Mouse (Mus musculus) liver, embryonic 13.5 days (tissue): ENCODE results near the gene Slc44a5. TPM values are rescaled to one million over a fixed set of nuclear protein-coding genes. Genes with fewer than 3 reads are reported as not detected.
"Not testable (repeated sequence)": the region's sequence is repeated elsewhere in the genome, so short reads cannot be mapped to it uniquely, and the experiment has no call there.

Experiments used
- ATAC-seq: fragments of 200-750 bp; cut with Nextera tagmentation; 2 replicates; pipeline ENCODE4 v1.8.0; 2017; ENCODE audit warnings: low read depth, mild to moderate bottlenecking, moderate number of reproducible peaks, moderate library complexity
- DNase-seq: peaks from one replicate; pipeline ENCODE4 v3.0.0; 2022
- H3K27ac ChIP-seq: fragments of 300-500 bp; sonication (generic); 2 replicates; pipeline ENCODE4 v1.5.1; 2015; ENCODE audit warnings: moderate library complexity, mild to moderate bottlenecking, inconsistent platforms
- H3K27me3 ChIP-seq: fragments of 300-500 bp; sonication (generic); 2 replicates; pipeline ENCODE4 v1.6.1; 2015; ENCODE audit warnings: mild to moderate bottlenecking, inconsistent platforms
- H3K36me3 ChIP-seq: fragments of 300-500 bp; sonication (generic); 2 replicates; pipeline ENCODE4 v1.6.1; 2015; ENCODE audit warnings: mild to moderate bottlenecking, inconsistent platforms
- H3K4me1 ChIP-seq: fragments of 300-500 bp; sonication (generic); replicated peaks from 2 replicates; pipeline ENCODE4 v1.6.1; 2015; ENCODE audit warnings: inconsistent platforms
- H3K4me2 ChIP-seq: fragments of 300-500 bp; sonication (generic); 2 replicates; pipeline ENCODE4 v1.6.1; 2015; ENCODE audit warnings: inconsistent platforms, mild to moderate bottlenecking, moderate library complexity
- H3K4me3 ChIP-seq: fragments of 300-500 bp; sonication (generic); replicated peaks from 2 replicates; pipeline ENCODE4 v1.5.1; 2015; ENCODE audit warnings: mild to moderate bottlenecking, inconsistent platforms
- H3K9ac ChIP-seq: fragments of 300-500 bp; sonication (generic); 2 replicates; pipeline ENCODE4 v1.6.1; 2015; ENCODE audit warnings: mild to moderate bottlenecking, inconsistent platforms
- H3K9me3 ChIP-seq: fragments of 300-500 bp; sonication (generic); replicated peaks from 2 replicates; pipeline ENCODE4 v1.6.1; 2016; ENCODE audit warnings: inconsistent platforms
- WGBS: fragments of 180-500 bp; shearing (Covaris S2); methylation state at CpG from one replicate; pipeline ENCODE4 v1.1.7; 2015; ENCODE audit not compliant: insufficient replicate concordance; 5-methylcytosine and 5-hydroxymethylcytosine counted together
- polyA plus RNA-seq: library from polyadenylated mRNA; unstranded; fragments of >200 nt; fragmentation: Nextera tagmentation; extraction: Ambion mirVana; gene quantifications from 2 replicates; pipeline ENCODE4 v1.2.1, GENCODE M21; 2015

Slc44a5 gene
- polyA plus RNA-seq, 1 experiment from 2014 or later, result 0.24 TPM

DNA sequence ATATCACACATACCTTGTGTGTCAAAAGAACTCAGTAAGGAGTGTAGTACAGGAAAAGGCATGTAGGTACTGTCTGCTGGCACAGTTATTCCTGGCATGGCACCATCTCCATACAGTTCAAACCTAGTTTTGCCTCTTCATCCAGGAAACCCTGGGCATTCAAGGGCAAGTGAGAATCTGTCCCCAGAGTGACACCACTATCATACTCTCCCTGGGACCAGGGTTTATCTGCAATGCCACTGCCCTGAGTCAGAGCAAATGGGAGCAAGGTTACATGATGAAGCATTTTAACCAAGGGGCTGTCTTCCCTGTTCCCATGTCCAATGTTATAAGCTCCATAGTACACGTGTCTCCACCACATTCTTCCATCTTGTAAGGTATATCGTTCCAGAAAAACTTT, 278.2 kb downstream of the Slc44a5 start:
- Histone ChIP-seq H3K4me2 (no peak overlapping the region), H3K4me1 (no peaks in the 10 kb centered on the region), H3K27me3 (no peaks in the 10 kb centered on the region), H3K9me3 (no peaks in the 10 kb centered on the region), H3K9ac (no peak overlapping the region), H3K27ac (no peak overlapping the region), H3K36me3 (no peaks in the 10 kb centered on the region), H3K4me3 (no peak overlapping the region)
- DNase-seq (no peak), ATAC-seq (no peak)
- 68% methylated on average over 2 of the region's 2 CpGs for WGBS

DNA sequence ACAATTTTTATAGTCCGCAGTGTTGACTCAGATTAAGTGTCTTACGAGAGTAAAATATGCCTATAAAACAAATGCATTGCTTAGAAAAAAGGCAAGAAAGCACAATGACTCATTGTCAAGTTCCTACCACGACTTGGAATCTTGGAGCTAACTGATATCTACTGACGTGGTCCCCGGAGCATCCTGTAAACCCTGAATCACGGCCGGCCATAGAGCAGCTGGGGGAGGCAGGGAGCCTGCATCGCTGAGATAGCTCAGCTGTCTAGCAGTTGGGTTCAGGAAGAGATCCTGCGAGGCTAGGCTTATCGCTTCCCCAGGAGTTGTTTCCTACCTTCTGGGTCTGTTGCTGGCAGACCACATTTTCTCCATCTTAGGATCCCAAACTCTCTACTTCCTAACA, 279.0 kb downstream of the Slc44a5 start:
- Histone ChIP-seq H3K27ac (no peak overlapping the region), H3K9ac (no peak overlapping the region), H3K4me1 (no peaks in the 10 kb centered on the region), H3K36me3 (no peaks in the 10 kb centered on the region), H3K4me3 (no peak overlapping the region), H3K9me3 (no peaks in the 10 kb centered on the region), H3K4me2 (no peak overlapping the region), H3K27me3 (no peaks in the 10 kb centered on the region)
- 25% methylated on average over 10 of the region's 10 CpGs for WGBS
- DNase-seq (no peak), ATAC-seq (no peak)

DNA sequence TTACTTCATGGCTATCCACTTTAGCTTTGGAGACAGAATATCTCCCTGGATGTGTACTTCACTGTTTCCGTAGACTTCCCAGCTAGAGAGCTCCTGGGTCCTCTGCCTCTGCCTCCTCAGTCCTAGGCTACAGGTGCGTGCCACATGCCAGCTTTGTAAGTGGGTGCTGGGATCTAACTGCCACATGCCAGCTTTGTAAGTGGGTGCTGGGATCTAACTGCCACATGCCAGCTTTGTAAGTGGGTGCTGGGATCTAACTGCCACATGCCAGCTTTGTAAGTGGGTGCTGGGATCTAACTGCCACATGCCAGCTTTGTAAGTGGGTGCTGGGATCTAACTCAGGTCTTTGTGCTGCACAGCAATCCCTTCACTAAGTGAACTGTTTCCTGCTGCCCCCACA, 281.0 kb downstream of the Slc44a5 start:
- not testable (repeated sequence) for H3K27ac ChIP-seq, DNase-seq, H3K4me1 ChIP-seq, H3K9me3 ChIP-seq, ATAC-seq, H3K4me2 ChIP-seq, H3K36me3 ChIP-seq, H3K27me3 ChIP-seq, H3K4me3 ChIP-seq, H3K9ac ChIP-seq
- 74% methylated on average over 2 of the region's 2 CpGs for WGBS

DNA sequence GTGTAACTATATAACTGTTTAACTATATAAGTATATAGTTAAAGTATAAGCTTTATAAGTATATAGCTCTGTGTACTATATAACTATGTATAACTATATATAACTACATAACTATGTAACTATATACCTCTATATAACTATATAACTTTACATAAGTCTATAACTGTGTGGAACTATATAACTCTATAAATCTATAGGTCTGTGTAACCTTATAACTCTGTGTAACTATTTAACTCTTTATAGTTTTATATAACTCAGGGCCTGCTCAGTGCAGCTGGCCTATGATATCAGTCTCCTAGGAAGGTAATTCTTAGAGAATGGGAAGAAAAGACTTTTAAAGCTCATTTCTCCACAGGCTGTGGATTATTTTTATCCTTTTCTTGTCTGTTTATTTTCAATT, 284.1 kb downstream of the Slc44a5 start:
- H3K4me3 ChIP-seq, result no peak overlapping the region
- no peak for DNase-seq
- no peak overlapping the region for H3K9ac ChIP-seq
- no peaks in the 10 kb centered on the region for H3K27me3 ChIP-seq
- H3K36me3 ChIP-seq, result no peaks in the 10 kb centered on the region
- ATAC-seq, result no peak
- H3K27ac ChIP-seq, result no peak overlapping the region
- no peaks in the 10 kb centered on the region for H3K9me3 ChIP-seq
- H3K4me1 ChIP-seq, result no peaks in the 10 kb centered on the region
- no peak overlapping the region for H3K4me2 ChIP-seq

- Histone ChIP-seq H3K4me3 (no peak overlapping the region), H3K9ac (no peak overlapping the region), H3K27ac (no peak overlapping the region), H3K4me2 (no peak overlapping the region), H3K9me3 (no peaks in the 10 kb centered on the region), H3K4me1 (no peaks in the 10 kb centered on the region), H3K27me3 (no peaks in the 10 kb centered on the region), H3K36me3 (no peaks in the 10 kb centered on the region)
- no peak for DNase-seq
- no peak for ATAC-seq
- 61% methylated on average over 9 of the region's 9 CpGs for WGBS
Measured at GRCm38 (mm10) chr3:154268313-154268712, 295.1 kb downstream of the Slc44a5 start.

- ATAC-seq (no peak), DNase-seq (peak; percentile 15)
- H3K9ac ChIP-seq, result no peak overlapping the region
- 16% methylated on average over 19 of the region's 19 CpGs for WGBS
- H3K4me1 ChIP-seq, result no peaks in the 10 kb centered on the region
- peak overlapping the region; percentile 34; the same call in 1 of the 2 replicates for H3K4me2 ChIP-seq
- H3K9me3 ChIP-seq, result no peaks in the 10 kb centered on the region
- H3K36me3 ChIP-seq, result no peaks in the 10 kb centered on the region
- H3K4me3 ChIP-seq, result no peak overlapping the region
- H3K27me3 ChIP-seq, result no peaks in the 10 kb centered on the region
- H3K27ac ChIP-seq, result no peak overlapping the region
Measured at GRCm38 (mm10) chr3:154269757-154270366, 296.6 kb downstream of the Slc44a5 start.

DNA sequence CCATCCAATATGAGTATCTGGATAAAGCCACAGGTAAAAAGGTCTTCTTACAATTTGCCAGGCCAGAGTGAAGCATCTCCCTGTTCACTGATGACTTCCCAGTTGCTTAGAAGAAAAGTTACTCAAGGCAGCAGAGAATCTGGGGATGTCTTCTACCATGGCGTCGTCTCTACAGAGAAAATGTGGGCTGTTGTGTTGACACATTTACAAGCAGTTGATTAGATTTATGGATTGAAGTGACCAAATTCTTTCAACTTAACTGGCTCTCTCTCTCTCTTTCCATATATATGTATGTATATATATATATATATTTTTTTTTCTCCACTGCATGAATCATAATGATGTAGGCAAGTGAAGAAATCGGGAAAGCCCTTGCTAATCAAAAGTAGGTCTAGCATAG, 301.4 kb downstream of the Slc44a5 start:
- ATAC-seq (no peak), DNase-seq (no peak)
- no peak overlapping the region for H3K27ac ChIP-seq
- no peak overlapping the region for H3K4me3 ChIP-seq
- no peak overlapping the region for H3K9ac ChIP-seq
- no peaks in the 10 kb centered on the region for H3K36me3 ChIP-seq
- H3K4me2 ChIP-seq, result no peak overlapping the region
- no peaks in the 10 kb centered on the region; the same call in 1 of the 2 replicates for H3K27me3 ChIP-seq
- no peaks in the 10 kb centered on the region for H3K4me1 ChIP-seq
- 75% methylated on average over 3 of the region's 3 CpGs for WGBS
- H3K9me3 ChIP-seq, result no peaks in the 10 kb centered on the region

GRCm38 (mm10) chr3:154284260-154284659, 311.0 kb downstream of the Slc44a5 start:
- ATAC-seq (no peak), DNase-seq (no peak)
- WGBS, result 63% methylated on average over 3 of the region's 3 CpGs
- Histone ChIP-seq H3K9ac (no peak overlapping the region), H3K27me3 (no peaks in the 10 kb centered on the region), H3K27ac (no peak overlapping the region), H3K4me3 (no peak overlapping the region), H3K36me3 (no peaks in the 10 kb centered on the region), H3K4me1 (no peaks in the 10 kb centered on the region), H3K9me3 (no peaks in the 10 kb centered on the region), H3K4me2 (no peak overlapping the region)

DNA sequence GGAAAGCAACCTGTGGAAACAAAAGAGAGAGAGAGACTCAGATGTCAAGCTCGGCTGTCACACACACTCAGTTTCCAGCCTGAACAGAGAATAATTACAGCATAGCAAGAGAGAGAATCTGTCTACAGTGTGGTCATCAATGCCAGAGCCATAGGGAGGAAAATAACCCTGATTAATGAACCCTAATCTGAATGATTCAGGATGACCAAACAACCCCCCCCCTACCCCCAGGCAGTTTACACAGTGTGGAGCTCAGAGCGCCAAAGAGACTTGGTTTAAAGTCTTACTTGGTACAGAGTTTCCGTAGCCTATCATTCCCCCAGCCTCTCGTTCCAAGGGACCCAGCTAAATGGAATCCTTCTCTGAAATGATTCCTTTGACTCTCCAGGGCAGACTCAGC, 312.1 kb downstream of the Slc44a5 start:
- 49% methylated on average over 4 of the region's 4 CpGs for WGBS
- no peak for ATAC-seq
- H3K4me1 ChIP-seq, result no peaks in the 10 kb centered on the region
- no peaks in the 10 kb centered on the region for H3K9me3 ChIP-seq
- no peak for DNase-seq
- H3K27me3 ChIP-seq, result no peaks in the 10 kb centered on the region
- H3K4me3 ChIP-seq, result no peak overlapping the region
- no peak overlapping the region for H3K9ac ChIP-seq
- no peaks in the 10 kb centered on the region for H3K36me3 ChIP-seq
- no peak overlapping the region for H3K4me2 ChIP-seq
- H3K27ac ChIP-seq, result no peak overlapping the region

DNA sequence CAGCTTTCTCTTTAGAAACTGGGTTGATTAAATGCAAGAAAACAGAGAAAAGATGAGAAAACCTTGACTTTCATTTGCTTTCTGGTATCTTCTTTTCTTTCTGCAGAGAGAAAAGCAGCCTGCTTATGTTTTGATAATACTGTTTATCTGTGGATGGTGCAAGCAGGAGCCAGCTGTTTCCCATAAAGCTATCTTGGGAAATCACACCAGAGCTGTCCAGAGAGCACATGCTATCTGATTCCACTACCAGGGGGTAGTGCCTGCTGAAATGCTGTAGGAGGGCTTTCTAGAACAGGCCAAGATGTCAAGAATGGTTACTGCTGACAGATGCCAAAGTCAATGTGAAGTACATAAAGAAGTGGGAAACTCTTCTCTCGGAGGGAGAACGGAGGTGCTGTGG, 314.0 kb downstream of the Slc44a5 start:
- Histone ChIP-seq H3K27ac (no peak overlapping the region), H3K36me3 (no peaks in the 10 kb centered on the region), H3K4me1 (no peaks in the 10 kb centered on the region), H3K4me2 (no peak overlapping the region), H3K27me3 (no peaks in the 10 kb centered on the region), H3K4me3 (no peak overlapping the region), H3K9me3 (no peaks in the 10 kb centered on the region), H3K9ac (no peak overlapping the region)
- ATAC-seq (no peak), DNase-seq (no peak)
- WGBS, result 72% methylated on average over 2 of the region's 2 CpGs

DNA sequence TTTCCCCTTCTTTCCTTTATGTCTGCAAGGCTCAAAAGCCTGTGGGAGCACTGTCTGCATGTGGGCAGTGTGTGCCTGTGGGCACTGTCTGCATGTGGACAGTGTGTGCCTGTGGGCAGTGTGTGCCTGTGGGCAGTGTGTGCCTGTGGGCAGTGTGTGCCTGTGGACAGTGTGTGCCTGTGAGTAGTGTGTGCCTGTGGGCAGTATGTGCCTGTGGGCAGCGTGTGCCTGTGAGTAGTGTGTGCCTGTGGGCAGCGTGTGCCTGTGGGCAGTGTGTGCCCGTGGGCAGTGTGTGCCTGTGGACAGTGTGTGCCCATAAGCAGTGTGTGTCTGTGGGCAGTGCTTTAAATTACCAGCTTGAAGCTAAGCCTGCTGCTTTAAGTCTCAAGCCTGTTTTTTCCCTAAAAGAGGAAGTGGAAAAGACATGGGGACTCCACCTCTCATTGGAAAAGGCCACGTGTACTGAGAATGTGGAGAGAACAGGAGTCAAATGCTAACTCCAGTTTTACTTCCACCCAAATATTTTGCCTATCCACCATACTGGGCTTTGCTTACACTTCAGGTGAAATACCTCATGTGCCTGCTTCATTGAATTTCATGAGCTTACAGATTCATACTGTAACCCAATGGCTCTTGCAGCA, 315.3 kb downstream of the Slc44a5 start:
- 29% methylated on average over 4 of the region's 4 CpGs for WGBS
- DNase-seq, result no peak
- ATAC-seq, result no peak
- Histone ChIP-seq H3K27ac (no peak overlapping the region), H3K9me3 (no peaks in the 10 kb centered on the region), H3K36me3 (no peaks in the 10 kb centered on the region), H3K27me3 (no peaks in the 10 kb centered on the region), H3K4me3 (no peak overlapping the region), H3K9ac (no peak overlapping the region), H3K4me2 (no peak overlapping the region), H3K4me1 (no peaks in the 10 kb centered on the region)

- Histone ChIP-seq H3K4me2 (no peak overlapping the region), H3K4me1 (no peaks in the 10 kb centered on the region), H3K9ac (no peak overlapping the region), H3K36me3 (no peaks in the 10 kb centered on the region), H3K4me3 (no peak overlapping the region), H3K27ac (no peak overlapping the region), H3K27me3 (no peaks in the 10 kb centered on the region), H3K9me3 (no peaks in the 10 kb centered on the region)
- 44% methylated on average over 2 of the region's 2 CpGs for WGBS
- no peak for ATAC-seq
- DNase-seq, result no peak
Measured at GRCm38 (mm10) chr3:154290351-154290750, 317.1 kb downstream of the Slc44a5 start.
